Mouse (Mus musculus): ENCODE data around the gene Kif28.
"Not testable (repeated sequence)": the region's sequence is repeated elsewhere in the genome, so short reads cannot be mapped to it uniquely, and the experiment has no call there.

Kif28 gene

DNA sequence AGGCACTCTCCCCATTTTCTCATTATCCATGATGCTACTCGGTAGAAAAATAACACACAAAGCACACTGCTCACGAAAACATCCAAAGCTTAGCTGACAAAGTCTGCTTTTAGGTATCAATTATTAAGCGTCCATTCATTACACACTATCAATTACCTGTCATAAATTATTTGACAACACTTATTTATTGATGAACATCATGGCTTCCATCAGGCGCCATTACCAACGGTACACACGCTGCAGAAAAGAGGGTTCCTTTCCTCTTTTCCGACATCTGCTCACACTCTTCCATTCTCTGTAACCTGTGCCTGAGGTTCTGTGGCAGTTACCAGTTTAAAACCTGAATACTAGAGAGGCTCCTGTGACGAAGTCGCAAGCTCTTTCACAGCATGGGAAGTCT is at the start of gene Kif28:
Gene Kif28 (minus strand): TSS at position 101 of the 400 bp plus-strand sequence.
- no peak for DNase-seq (ENCODE audit: low spot score in 2 of 2)

DNA sequence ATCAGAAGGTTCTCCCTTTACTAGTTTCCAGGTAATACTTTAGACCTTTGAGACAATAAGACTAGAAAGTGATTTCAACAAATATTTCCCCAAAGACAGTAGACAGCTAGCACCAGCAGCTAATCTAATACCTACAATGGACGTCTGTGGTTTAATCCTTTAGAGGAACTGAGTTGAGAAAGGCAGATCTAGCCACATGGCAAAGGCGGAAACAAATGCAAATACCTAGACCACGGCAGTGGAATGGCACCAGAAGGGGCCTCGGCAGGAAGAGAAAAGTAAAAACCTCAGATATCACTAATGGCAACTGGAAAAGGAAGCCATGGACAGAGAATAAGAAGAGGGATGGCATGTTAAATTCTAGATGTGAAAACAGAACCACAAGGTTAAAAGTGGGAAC is 42.2 kb upstream of the Kif28 start:
- no peak for DNase-seq (ENCODE audit: low spot score in 2 of 2)

DNA sequence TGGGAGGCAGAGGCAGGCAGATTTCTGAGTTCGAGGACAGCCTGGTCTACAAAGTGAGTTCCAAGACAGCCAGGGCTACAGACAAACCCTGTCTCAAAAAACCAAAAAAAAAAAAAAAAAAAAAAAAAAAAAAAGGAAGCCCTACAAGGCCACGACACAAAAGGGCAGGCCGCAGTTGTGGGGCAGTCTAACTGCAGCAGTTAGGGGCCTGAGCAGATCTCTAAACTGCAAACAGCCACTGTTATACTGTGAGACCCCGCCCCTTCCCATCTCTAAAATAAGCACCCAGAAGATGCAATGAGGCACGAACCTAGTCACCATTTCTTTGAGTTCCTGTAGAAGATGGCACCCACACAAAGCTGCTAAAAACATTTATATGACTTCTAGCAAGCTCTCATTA is 40.4 kb upstream of the Kif28 start:
- no peak for DNase-seq (ENCODE audit: low spot score in 2 of 2)

DNA sequence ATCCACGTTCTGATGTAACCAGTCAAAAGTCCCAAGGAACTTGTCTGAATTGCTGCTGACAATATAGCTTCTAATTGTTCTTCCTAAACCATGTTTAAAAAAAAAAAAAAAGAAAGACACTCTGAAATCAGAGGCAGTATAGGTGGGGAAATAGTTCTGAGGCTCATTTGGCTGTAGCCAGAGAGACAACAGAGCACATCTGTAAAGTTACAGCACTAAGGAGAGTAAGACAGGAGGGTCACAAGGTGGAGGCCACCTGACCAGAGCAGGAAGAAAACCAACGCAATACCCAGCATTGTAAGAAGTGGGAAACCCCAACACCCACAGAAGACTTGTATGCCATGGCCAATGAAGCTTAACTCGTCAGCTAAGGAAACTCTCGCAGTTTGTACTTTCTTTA is 39.0 kb upstream of the Kif28 start:
- no peak for DNase-seq (ENCODE audit: low spot score in 2 of 2)

DNA sequence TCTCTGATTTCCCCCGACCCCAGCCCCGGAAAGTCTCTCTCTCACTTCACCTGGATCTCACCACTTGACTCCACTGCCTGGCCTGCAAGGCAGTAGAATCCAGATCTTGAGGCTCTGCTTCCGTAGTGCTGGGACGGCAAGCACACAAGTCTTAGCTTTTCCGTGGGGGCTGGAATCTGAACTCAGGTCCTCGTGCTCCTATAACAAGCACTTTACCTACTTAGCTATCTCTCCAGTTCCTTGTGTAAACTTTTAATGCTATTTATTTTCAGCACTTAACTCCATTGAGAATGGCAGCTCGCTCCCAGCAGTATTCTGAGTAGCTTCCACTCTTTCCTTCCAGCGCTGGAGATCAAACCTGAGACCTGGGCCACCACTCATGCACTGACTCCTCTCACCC is 31.8 kb upstream of the Kif28 start:
- no peak for DNase-seq (ENCODE audit: low spot score in 2 of 2)

DNA sequence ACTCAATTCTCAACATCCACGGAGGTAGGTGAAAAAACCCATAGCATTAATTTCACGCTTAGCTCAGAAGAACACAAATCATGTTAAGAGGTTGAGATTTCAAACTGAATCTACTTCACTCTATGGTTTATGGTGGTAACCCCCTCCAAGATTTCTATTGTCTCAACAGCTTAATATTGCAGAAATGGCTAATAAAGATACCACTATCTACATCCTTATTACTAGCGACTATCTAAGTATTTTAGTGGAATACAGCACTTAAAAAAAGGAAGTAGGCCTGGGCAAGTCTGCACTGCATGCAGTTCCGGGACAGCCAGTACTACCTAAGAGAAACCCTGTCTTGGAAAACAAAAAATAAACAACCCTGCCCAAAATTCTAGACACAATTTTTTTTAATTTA is 15.5 kb upstream of the Kif28 start:
- DNase-seq (ENCODE audit: low spot score in 2 of 2) = no peak

DNA sequence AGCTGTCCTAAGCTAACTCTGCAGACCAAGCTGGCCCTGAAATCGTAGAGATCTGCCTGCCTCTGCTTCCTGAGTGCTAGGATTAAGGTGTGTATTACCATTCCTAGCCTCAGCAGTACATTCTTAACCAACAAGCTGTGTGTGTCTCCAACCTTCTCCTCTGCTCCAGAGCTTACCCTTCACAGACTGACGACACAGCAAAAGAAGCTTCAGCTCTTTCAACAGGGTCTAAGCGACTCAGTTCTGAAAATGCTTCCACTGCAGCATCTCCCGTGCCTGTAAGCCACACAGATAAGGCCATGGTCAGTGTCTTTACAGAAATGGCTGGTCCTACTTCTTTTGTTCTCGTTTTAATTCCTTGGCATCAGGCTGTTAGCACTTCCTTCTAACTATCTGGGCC is 15.0 kb upstream of the Kif28 start:
- DNase-seq (ENCODE audit: low spot score in 2 of 2) = no peak

DNA sequence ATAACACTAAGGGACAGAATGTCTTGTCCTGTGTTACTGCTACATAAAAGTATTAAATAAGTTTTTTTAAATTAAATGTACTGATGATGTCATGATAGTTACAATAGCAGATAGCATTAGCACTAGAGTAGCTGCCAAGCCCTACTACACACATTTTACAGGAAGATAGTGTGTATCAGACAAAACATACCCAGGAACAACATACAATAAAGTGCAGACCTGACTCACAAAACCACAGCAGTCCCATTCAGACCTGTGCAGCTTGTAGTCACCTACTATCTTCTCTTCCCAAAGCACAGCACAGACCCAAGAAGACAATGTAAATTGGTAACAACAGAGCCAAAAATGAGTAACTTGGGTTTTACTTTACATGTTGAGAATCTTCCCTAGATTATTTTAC is 11.4 kb upstream of the Kif28 start:
- no peak for DNase-seq (ENCODE audit: low spot score in 2 of 2)

DNA sequence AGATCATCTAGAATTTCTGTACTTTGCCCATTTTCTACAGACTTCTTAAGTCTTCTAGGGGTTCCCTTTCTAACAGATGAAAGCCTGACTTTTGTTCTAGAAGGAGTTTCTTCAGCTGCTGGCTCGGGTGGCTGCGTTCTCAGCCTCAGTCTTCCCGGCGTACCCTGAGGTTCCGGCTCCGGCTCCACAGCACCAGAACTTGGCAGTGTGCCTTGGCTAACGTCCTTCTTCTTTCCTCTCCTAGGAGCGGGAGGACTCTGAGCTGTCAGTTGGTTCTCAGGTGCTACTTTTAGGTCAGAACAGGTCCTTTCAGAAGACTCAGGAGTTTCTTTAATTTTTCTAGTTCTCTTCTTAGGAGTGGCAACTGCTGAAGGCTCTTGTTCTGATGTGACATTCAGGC is 7.9 kb upstream of the Kif28 start:
- DNase-seq (ENCODE audit: low spot score in 2 of 2) = peak in 1 of 2 experiments; percentile 7

DNA sequence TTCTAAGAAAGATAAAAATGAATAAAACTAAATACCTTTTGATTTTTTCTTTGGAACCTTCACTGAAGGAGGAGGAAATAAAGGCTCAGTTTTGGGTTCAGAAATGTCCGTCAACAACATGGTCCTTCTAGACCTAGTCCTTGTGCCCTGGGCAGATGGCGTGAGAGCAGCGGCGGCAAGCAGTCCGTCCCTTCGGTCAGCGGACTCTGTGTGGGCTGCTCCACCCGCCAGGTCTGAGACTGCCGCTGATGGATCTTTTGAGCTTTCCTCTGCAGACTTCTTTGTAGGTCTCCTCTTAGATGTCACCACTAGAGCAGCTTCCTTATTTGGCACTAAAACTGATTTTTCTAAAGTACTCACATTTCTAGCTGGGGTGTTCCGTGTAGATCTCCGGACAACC is 7.2 kb upstream of the Kif28 start:
- no peak for DNase-seq (ENCODE audit: low spot score in 2 of 2)

DNA sequence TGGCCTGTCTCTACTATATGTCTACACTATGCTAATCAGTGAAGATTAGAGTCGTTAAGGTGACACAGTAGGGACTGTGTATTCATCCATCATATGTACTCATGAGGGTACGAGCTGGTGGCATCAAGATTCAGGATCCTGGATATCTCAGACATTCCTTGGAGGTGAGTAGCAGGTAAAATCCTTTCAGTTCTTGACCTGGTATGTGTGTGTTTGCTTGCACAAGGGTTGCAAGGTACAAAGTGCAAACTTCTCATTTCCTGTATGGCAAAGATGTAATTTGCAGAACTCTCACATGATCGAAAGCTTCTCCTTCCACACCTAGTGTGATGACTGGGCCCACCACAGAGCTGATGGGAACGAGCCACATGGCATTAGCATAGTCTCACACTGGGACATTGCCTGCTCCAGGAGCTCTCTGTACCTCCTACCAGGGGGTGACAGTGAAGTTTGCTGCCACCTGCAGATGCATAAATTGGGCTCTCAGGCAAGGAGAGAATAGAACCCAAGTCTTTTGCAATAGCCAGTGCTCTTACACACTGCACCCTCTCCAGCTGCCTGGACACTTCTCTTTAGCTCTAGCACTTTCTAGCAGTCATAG is 1.4 kb downstream of the Kif28 start:
- DNase-seq (ENCODE audit: low spot score in 2 of 2) = no peak

DNA sequence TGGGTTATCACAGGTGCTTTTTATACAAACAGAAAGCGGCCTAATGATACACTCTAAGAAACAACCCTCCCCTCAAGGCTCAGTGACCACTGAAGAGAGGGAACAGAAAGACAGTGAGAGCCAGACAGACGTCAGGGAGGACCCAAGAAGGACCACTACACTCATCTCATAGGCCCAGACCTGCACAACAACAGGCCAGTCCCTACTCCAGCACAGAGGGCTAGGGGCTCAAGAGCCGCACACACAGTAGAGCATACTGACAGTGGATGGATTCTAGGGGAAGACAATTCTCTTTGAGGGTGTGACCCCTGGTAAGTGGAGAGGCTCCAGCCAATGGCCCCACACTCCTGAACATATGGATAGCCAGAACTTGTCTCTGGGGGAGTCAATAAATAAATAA is 8.6 kb downstream of the Kif28 start:
- DNase-seq (ENCODE audit: low spot score in 2 of 2) = no peak

DNA sequence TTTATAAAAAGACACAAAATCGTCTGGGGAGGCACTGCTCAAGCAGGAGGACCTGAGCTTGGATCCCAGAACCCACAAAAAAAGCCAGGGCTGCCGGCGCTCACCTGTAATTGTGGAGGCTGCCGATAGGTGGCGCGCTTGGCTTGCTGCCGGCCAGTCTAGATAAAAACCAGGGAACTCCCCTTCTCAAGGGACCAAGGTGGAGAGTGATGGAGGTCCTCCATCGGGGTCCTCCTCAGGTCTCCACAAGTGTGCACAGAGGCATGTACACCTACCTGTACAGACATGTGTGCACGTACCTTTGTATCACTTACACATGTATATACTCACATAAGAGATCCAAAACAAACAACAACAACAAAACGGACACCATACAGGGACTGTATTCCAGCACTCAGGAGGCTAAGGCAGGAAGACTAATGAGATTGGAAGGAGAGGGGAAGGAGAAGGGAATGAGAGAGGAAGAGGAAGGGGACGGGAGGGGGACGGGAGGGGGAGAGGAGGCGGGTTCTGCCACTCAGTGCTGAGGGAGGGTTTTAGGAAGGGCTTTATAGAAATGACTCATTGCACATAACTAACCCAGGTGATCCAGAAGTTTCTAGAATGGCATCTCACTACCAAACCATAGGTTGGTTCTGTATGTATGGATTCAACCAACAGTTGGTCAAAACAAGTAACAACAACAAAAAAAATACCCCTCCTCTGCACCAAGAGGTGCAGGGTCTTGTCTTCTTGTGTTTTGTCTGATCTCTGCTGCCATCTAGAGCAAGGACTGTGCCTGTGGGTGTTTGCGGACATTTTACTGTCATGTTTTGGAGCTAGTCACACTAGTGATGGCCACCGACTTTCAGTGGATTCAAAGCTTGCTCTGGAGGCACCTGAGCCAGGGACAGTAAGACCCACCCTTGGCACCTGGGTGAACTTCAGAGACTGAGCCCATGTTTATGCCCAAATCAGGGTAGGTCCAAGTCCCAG is 10.3 kb downstream of the Kif28 start:
- DNase-seq (ENCODE audit: low spot score in 2 of 2) = peak; percentile 11 to 22

DNA sequence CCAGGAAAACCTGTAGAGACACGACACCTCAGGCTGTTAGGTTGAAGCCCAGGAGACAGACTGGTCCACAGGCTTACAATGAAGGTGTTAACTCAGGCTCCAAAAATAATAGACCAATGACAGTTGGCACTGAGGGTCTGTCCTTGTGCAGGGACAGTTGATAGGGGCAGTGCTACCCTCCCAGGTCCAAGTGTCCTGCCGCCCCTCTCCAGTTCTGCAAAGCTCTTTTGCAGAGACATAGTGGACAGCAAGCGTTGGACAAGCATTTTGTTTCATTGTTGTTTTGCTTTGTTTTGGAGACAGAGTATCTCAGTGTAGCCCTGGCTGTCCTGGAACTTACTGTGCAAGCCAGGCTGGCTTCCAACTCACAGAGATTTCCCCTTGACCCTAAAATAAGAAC is 13.7 kb downstream of the Kif28 start:
- DNase-seq (ENCODE audit: low spot score in 2 of 2) = no peak

DNA sequence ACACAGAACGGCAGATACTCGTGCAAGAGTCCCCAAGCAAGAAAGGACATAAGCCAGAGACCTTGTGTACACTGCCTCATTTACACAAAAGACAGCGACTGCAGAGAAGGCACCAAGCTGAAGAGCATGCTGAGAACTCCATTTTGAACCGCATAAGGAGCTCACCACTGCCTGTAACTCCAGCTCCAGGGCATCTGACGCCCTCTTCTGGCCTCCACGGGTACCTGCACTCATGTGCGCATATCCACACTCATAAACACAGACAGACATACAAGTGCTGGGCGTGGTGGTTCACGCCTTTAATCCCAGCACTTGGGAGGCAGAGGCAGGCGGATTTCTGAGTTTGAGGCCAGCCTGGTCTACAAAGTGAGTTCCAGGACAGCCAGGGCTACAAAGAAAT is 16.4 kb downstream of the Kif28 start:
- DNase-seq (ENCODE audit: low spot score in 2 of 2) = no peak

DNA sequence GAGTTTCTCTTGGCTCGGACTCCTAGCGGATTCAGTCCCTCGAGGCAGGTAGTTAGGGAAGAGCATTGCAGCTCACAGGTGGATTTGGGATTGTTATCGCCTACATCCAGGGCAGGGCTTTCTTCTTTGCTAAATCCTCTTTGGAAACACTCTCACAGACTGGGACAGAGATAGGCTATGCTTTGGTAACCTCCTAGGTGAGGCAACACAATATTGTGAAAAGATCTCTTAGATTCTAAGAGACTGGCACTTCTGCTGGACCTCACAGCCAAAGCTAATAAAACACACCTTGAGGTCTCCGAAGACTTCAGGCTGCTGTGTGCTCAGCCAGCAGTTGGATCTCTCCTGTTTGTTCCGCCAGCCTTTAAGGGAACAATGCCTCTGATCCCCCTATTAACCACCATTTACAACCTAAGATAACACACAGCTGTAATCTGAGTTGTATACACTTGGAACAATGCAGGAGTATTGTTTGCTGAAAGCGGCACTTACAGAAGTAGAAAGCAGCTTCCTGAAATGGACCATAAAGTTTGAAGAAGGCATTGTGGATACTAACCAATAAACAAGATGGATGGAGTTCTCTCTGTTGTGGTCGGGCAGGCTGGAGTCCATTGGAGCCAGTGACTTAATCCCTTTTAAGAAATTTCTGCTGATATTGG is 22.1 kb downstream of the Kif28 start:
- no peak for DNase-seq (ENCODE audit: low spot score in 2 of 2)

DNA sequence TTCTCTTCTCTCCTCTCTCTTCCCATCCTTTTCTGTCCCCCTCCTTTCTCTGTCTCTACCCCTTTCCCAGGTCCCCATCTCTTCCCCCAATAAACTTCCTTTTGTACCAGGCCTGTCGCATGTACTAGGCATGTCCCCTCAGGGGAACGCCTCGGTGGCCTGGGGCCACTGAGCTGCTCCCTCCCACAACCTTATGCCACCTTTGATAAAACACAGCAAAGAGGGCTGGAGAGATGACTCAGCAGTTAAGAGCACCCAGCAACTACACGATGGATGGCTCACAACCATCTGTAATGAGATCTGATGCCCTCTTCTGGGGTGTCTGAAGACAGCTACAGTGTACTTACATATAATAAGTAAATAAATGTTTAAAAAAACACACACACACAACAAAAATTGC is 29.3 kb downstream of the Kif28 start:
- no peak for DNase-seq (ENCODE audit: low spot score in 2 of 2)

DNA sequence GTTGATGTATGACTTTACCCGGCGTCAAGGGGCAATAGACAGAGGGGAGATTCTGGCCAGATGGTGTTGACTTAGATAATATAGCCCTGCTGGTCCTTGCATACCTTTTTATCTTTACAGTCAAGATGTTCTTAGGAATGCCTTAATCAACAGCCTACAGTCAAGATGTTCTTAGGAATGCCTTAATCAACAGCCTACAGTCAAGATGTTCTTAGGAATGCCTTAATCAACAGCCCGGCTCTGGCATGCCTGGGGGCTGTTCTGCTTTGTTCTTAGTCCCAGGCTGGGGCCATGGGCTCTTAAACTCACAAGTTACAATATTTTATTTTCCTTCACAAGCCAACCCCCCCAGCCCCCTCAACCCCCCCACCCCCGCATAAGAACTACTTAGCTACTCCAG is 29.8 kb downstream of the Kif28 start:
- not testable (repeated sequence) for DNase-seq (ENCODE audit: low spot score in 2 of 2)

DNA sequence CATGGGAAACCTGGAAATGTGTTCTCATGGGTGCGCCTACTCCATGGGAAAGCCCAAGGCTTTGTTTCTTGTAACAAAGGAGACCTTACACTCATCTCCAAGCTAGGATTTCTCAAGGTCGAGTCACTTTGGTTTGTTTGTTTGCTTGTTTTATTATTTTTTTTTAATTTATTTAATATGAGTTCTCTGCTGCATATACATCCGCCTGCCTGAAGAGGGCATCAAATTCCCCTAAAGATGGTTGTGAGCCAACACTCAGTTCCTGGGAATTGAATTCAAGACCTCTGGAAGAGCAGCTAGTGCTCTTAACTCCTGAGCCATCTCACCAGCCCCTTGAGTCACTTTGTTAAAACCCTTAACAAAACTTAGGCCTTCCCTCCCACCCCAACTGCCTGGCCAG is 31.7 kb downstream of the Kif28 start:
- no peak for DNase-seq (ENCODE audit: low spot score in 2 of 2)

DNA sequence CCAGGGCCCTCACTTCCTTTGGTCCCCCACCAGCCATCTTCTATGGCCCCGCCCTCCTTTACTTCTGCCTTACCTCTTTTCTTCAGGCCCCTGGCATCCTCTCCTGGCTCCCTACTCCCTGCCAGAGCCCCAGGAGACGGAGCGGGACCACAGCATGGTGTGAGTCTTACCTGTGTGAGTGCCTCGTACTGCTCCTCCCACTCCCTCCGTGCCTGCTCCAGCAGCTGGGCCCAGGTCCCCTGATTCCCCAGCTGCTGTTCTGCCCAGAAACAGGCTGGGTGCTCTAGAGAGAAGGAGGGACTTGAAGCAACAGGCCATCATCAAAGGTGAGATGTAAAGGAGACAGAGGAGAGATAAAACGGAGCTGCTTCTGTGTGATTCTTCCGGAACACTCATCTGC is 32.4 kb downstream of the Kif28 start:
- no peak for DNase-seq (ENCODE audit: low spot score in 2 of 2)

DNA sequence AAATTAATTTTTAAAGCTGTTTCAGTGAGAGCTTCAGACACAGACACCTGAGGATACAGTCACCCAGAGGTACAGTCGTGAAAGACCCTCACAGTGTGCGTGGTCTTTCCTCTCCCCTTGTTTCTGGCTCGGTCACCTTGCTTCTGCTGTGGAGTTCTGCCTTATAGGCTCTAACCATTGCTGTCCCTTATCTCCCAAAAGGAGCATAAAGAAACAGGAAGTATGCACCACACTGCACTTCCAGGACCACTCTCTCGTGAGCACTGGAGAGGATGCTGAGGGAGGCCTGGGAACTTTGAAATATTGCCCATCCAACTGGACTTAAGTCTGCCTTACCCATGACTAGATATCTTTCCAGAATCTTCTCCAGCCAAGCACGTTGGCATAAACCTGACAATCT is 34.3 kb downstream of the Kif28 start:
- DNase-seq (ENCODE audit: low spot score in 2 of 2) = no peak

DNA sequence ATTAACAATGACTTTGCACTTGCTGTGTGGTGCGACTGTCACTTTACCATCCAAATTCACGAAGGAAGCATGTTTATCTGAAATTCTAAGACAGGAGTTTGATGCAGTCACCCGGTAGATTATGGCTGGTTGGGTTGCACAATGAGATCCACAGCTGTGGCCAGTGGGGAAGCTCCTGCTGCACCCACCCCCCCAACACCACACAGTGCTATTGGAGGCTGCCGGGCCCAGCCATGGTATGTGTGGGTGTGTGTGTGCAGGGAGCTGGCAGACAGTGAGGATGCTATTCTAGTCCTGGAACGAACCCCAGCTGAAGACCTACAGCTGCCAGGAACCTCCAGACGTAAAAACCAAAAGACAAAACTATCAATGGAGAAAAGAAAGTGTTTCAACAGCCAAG is 35.7 kb downstream of the Kif28 start:
- peak; percentile 83 to 84 for DNase-seq (ENCODE audit: low spot score in 2 of 2)

DNA sequence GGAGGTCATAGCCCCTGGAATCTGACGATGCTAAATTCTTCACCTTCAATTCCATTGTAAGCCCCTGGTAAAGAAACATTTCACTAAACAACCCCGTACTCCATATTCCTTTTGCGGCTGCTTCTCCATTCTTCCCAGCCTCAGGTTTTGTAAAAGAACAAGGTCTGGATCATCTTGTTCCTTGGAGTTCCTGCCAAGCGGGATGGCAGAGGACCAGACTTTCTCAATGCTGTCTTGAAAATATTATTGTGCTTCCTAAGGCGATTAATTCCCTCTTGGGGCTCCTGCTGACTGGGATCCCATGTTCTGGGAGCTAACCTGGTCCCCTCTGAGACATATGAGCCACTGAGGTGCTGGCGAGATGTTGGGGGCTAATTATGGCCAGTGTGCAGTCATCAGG is 39.9 kb downstream of the Kif28 start:
- peak; percentile 24 to 56 for DNase-seq (ENCODE audit: low spot score in 2 of 2)

Data from right cerebral cortex, postnatal 36 days (tissue).